Mouse (Mus musculus) heart, postnatal 0 days (tissue): ENCODE data around the gene Gm38394.

Experiments
- CTCF ChIP-seq: IDR thresholded peaks from 2 replicates; pipeline ENCODE4 v1.5.1; 2016; ENCODE audit warnings: antibody characterized with exemption, control low read depth, low read depth
- EP300 ChIP-seq: IDR thresholded peaks from 2 replicates; pipeline ENCODE4 v1.6.1; 2016; ENCODE audit warnings: antibody characterized with exemption, low read depth

- TF ChIP-seq EP300: no peak
- no peak for TF ChIP-seq CTCF
Measured at GRCm38 (mm10) chr1:133663427-133663826, 2.3 kb upstream of the Gm38394 start.
